Mouse (Mus musculus): ENCODE results near the gene Zfp235. TPM values are rescaled to one million over a fixed set of nuclear protein-coding genes. Genes with fewer than 3 reads are reported as not detected.

Gene Zfp235
- polyA plus RNA-seq, 1 experiment from 2014 or later, result 12.3 TPM

- no peaks in the 10 kb centered on the region for H3K4me1 ChIP-seq
- peaks cover 11% of the 10 kb centered on the region; the same call in 1 of the 2 replicates for H3K9me3 ChIP-seq
- DNase-seq (ENCODE audit: extremely low spot score, low spot score), result no peak
- H3K36me3 ChIP-seq (replicated peaks), result no peaks in the 10 kb centered on the region
- no peaks in the 10 kb centered on the region for H3K27me3 ChIP-seq (ENCODE audit: poor library complexity, severe bottlenecking)
- 11% methylated on average over 1 of the region's 1 CpGs for WGBS
- no peak overlapping the region for H3K4me3 ChIP-seq
- no peak overlapping the region for H3K27ac ChIP-seq
Observed at GRCm38 (mm10) chr7:24153272-24153671, 19.3 kb downstream of the Zfp235 start.

DNA sequence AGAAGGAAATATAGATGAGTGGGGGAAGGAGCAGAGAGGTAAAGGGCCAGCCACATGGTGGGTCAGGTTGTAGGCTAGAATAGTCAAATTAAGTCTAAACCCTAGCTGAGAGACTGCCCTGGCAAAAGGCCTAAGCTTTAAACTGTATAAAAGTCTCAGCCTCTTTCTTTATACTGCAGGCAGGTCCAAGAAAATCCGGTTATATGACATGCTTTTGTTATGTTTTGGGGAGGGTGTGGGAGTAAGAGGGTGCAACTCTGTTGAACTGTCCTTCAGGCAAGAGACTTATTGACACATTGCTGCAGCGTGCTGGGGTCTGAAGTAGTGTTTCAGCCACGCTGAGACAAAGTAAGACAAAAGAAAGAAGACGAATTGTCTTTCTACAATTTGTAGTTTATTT lies 38.2 kb downstream of the Zfp235 start:
- 71% methylated on average over 4 of the region's 4 CpGs for WGBS
- no peak for DNase-seq (ENCODE audit: extremely low spot score, low spot score)

GRCm38 (mm10) chr7:24174618-24175336 lies 40.8 kb downstream of the Zfp235 start, which contains the start of gene Zfp114:
Gene Zfp114, plus strand, starts transcription at chr7:24175060.
- Histone ChIP-seq H3K4me3 (peak within 1 kb of the TSS; percentile 62), H3K27me3 (ENCODE audit: poor library complexity, severe bottlenecking) (no peaks in the 10 kb centered on the region), H3K9me3 (peaks cover 7% of the 10 kb centered on the region; the same call in 1 of the 2 replicates), H3K4me1 (peaks cover 5% of the 10 kb centered on the region; the same call in 1 of the 2 replicates), H3K27ac (peak within 1 kb of the TSS; percentile 91), H3K36me3 (replicated peaks) (no peaks in the 10 kb centered on the region; the same call in 1 of the 2 replicates)
- DNase-seq (ENCODE audit: extremely low spot score, low spot score), result peak; percentile 77
- 15% methylated on average over 23 of the region's 23 CpGs for WGBS

More for the DNA sequence above, 38.2 kb downstream of the Zfp235 start:
- Histone ChIP-seq H3K9me3 (peaks cover 7% of the 10 kb centered on the region; the same call in 1 of the 2 replicates), H3K4me3 (no peak overlapping the region), H3K4me1 (peaks cover 5% of the 10 kb centered on the region; the same call in 1 of the 2 replicates), H3K36me3 (replicated peaks) (no peaks in the 10 kb centered on the region), H3K27ac (no peak overlapping the region), H3K27me3 (ENCODE audit: poor library complexity, severe bottlenecking) (no peaks in the 10 kb centered on the region)

GRCm38 (mm10) chr7:24175337-24175711 lies 41.4 kb downstream of the Zfp235 start:
- Histone ChIP-seq H3K36me3 (replicated peaks) (no peaks in the 10 kb centered on the region; the same call in 1 of the 2 replicates), H3K27ac (peak overlapping the region; percentile 91), H3K27me3 (ENCODE audit: poor library complexity, severe bottlenecking) (no peaks in the 10 kb centered on the region), H3K4me3 (peak overlapping the region; percentile 62), H3K9me3 (peaks cover 7% of the 10 kb centered on the region; the same call in 1 of the 2 replicates), H3K4me1 (peaks cover 5% of the 10 kb centered on the region; the same call in 1 of the 2 replicates)
- DNase-seq (ENCODE audit: extremely low spot score, low spot score), result no peak
- WGBS, result 66% methylated on average over 6 of the region's 6 CpGs

DNA sequence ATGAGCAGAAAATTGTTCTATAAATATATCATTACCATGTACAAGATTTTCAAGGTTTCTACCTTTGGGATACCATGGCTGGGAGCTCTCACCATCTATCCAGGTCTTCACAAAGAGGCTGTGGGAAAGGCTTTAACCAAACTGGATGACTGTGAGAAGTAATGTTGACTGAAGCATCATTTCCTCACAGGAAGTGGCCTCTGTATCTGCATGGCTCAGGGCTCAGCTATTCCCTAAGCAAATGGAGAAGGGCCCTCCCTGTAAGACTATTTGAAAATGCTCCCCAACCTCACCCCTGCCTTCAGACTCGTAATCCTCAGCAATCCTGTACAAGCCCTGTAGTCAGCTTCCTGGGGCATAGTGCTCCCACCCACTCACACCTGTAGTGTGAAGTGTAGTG lies 53.6 kb downstream of the Zfp235 start:
- 73% methylated on average over 1 of the region's 1 CpGs for WGBS
- H3K27ac ChIP-seq, result no peak overlapping the region
- peaks cover 5% of the 10 kb centered on the region for H3K36me3 ChIP-seq (replicated peaks)
- no peak for DNase-seq (ENCODE audit: extremely low spot score, low spot score)
- no peaks in the 10 kb centered on the region for H3K27me3 ChIP-seq (ENCODE audit: poor library complexity, severe bottlenecking)
- no peaks in the 10 kb centered on the region for H3K9me3 ChIP-seq
- no peaks in the 10 kb centered on the region for H3K4me1 ChIP-seq
- H3K4me3 ChIP-seq, result no peak overlapping the region

DNA sequence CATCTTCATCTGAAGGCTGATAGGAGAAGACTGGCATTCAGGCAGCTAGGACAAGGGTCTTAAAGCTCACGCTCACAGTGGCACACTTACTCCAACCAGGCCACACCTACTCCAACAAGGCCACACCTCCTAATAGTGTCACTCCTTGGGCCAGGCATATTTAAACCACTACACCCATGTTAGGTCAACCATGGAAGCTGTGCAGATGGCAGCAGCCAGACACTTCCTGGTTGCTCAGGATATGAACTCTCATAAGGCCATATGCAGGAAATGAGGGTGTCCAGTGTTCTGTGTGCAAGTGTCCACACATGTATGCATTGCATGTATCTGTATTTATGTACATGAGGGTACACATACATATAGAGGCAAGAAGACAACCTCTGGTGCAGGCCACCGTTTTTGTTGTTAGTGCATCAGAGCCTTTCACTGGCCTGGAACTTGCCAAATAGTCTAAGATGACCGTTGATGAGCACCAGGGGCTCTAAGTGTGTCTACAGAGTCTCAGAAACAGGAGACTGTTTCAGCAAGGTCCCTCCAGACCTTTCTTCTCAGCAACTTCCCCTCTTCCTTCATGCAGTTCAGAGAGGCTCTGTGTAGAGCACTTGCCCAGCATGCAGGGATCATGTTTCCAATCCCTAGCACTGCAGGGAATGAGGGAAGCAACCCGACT lies 55.1 kb downstream of the Zfp235 start:
- 69% methylated on average over 4 of the region's 4 CpGs for WGBS
- no peak for DNase-seq (ENCODE audit: extremely low spot score, low spot score)
- Histone ChIP-seq H3K27ac (no peak overlapping the region), H3K9me3 (peaks cover 11% of the 10 kb centered on the region), H3K4me1 (no peaks in the 10 kb centered on the region), H3K36me3 (replicated peaks) (peaks cover 18% of the 10 kb centered on the region), H3K27me3 (ENCODE audit: poor library complexity, severe bottlenecking) (no peaks in the 10 kb centered on the region), H3K4me3 (no peak overlapping the region)

DNA sequence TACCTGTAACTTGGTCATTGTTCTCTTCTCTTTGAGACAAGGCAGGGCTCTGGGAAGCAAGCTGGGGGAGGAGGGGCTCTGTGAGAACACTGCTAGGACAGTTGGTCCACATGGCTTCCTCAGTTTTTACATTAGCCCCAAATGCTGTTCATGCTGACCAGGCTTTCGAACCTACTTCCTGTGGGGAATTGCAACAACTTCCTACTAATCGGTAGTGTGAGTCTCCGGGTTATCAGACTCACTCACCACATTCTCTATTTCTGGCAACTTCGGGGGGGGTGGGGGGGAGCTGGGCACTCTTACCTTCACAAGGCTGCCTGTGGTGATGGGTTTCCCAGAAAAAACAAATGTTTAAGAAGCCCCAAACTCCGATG lies 55.6 kb downstream of the Zfp235 start:
- no peaks in the 10 kb centered on the region for H3K4me1 ChIP-seq
- H3K9me3 ChIP-seq, result peaks cover 16% of the 10 kb centered on the region
- 80% methylated on average over 5 of the region's 5 CpGs for WGBS
- no peak overlapping the region for H3K27ac ChIP-seq
- H3K27me3 ChIP-seq (ENCODE audit: poor library complexity, severe bottlenecking), result no peaks in the 10 kb centered on the region
- no peak for DNase-seq (ENCODE audit: extremely low spot score, low spot score)
- H3K4me3 ChIP-seq, result no peak overlapping the region
- peaks cover 23% of the 10 kb centered on the region for H3K36me3 ChIP-seq (replicated peaks)

- no peak for DNase-seq (ENCODE audit: extremely low spot score, low spot score)
- Histone ChIP-seq H3K36me3 (replicated peaks) (peaks cover 37% of the 10 kb centered on the region), H3K27me3 (ENCODE audit: poor library complexity, severe bottlenecking) (no peaks in the 10 kb centered on the region), H3K4me1 (no peaks in the 10 kb centered on the region), H3K27ac (no peak overlapping the region), H3K9me3 (peaks cover 20% of the 10 kb centered on the region), H3K4me3 (no peak overlapping the region)
- 70% methylated on average over 2 of the region's 2 CpGs for WGBS
Observed at GRCm38 (mm10) chr7:24191361-24191760, 57.4 kb downstream of the Zfp235 start.

Other genes starting within 250 kb of the Zfp235 start
- not detected in 2 replicates for gene Vmn1r178, start 242.2 kb upstream of the Zfp235 start, polyA plus RNA-seq (2016; fragmentation: Nextera tagmentation; extraction: Ambion mirVana)
- not detected in 2 replicates for gene Vmn1r179, start 207.2 kb upstream of the Zfp235 start, polyA plus RNA-seq (2016; fragmentation: Nextera tagmentation; extraction: Ambion mirVana)
- gene Vmn1r180, start 183.5 kb upstream of the Zfp235 start, polyA plus RNA-seq (2016; fragmentation: Nextera tagmentation; extraction: Ambion mirVana), result not detected in 2 replicates
- gene Vmn1r181, start 159.6 kb upstream of the Zfp235 start, polyA plus RNA-seq (2016; fragmentation: Nextera tagmentation; extraction: Ambion mirVana), result not detected in 2 replicates
- not detected in 2 replicates for gene V1rd19, start 132.5 kb upstream of the Zfp235 start, polyA plus RNA-seq (2016; fragmentation: Nextera tagmentation; extraction: Ambion mirVana)
- gene Vmn1r183, start 80.9 kb upstream of the Zfp235 start, polyA plus RNA-seq (2016; fragmentation: Nextera tagmentation; extraction: Ambion mirVana), result not detected in 2 replicates
- 27.9 and 28.4 TPM in 2 replicates for gene Zfp180, start 52.2 kb upstream of the Zfp235 start, polyA plus RNA-seq (2016; fragmentation: Nextera tagmentation; extraction: Ambion mirVana)
- 3.3 and 4.0 TPM in 2 replicates for gene Zfp112, start 21.9 kb upstream of the Zfp235 start, polyA plus RNA-seq (2016; fragmentation: Nextera tagmentation; extraction: Ambion mirVana)
- gene Zfp114, start 40.9 kb downstream of the Zfp235 start, polyA plus RNA-seq (2016; fragmentation: Nextera tagmentation; extraction: Ambion mirVana), result 4.9 and 6.3 TPM in 2 replicates
- gene Zfp111, start 77.3 kb downstream of the Zfp235 start, polyA plus RNA-seq (2016; fragmentation: Nextera tagmentation; extraction: Ambion mirVana), result 9.2 and 11.3 TPM in 2 replicates
- 5.4 and 7.1 TPM in 2 replicates for gene Zfp109, start 103.4 kb downstream of the Zfp235 start, polyA plus RNA-seq (2016; fragmentation: Nextera tagmentation; extraction: Ambion mirVana)
- 2.2 and 2.7 TPM in 2 replicates for gene Zfp108, start 120.6 kb downstream of the Zfp235 start, polyA plus RNA-seq (2016; fragmentation: Nextera tagmentation; extraction: Ambion mirVana)
- 7.1 and 9.6 TPM in 2 replicates for gene Zfp93, start 136.3 kb downstream of the Zfp235 start, polyA plus RNA-seq (2016; fragmentation: Nextera tagmentation; extraction: Ambion mirVana)
- gene Zfp61, start 167.1 kb downstream of the Zfp235 start, polyA plus RNA-seq (2016; fragmentation: Nextera tagmentation; extraction: Ambion mirVana), result 39.6 and 41.9 TPM in 2 replicates
- gene Zfp94, start 182.5 kb downstream of the Zfp235 start, polyA plus RNA-seq (2016; fragmentation: Nextera tagmentation; extraction: Ambion mirVana), result 12.9 and 13.2 TPM in 2 replicates
- gene Tescl, start 199.8 kb downstream of the Zfp235 start, polyA plus RNA-seq (2016; fragmentation: Nextera tagmentation; extraction: Ambion mirVana), result 0.17 TPM in 1 of 2 replicates, not detected in the other
- not detected in 2 replicates for gene Lypd5, start 215.0 kb downstream of the Zfp235 start, polyA plus RNA-seq (2016; fragmentation: Nextera tagmentation; extraction: Ambion mirVana)
- 3.8 and 5.1 TPM in 2 replicates for gene Kcnn4, start 236.1 kb downstream of the Zfp235 start, polyA plus RNA-seq (2016; fragmentation: Nextera tagmentation; extraction: Ambion mirVana)

Data from forebrain, embryonic 10.5 days (tissue).